8 mouse cellular contexts compared by ENCODE assay signal in genomic region chr11:113785406-113786171, GRCm38 (mm10). TPM values are rescaled to one million over a fixed set of nuclear protein-coding genes. Genes with fewer than 3 reads are reported as not detected.
DNase-seq lines count a peak whose midpoint lies in the region; ATAC-seq and TF ChIP-seq lines count a peak whose summit lies in the region.

No protein-coding gene starts in this region.

- 0% methylated on average over 19 of the region's 19 CpGs for WGBS in hindbrain, embryonic 13.5 days

- H3K4me2 ChIP-seq in hindbrain, embryonic 13.5 days = peak overlapping the region; percentile 54

- intact Hi-C loops in left cerebral cortex, postnatal 10 days (cut with DNase I) = loop anchor here (5.0 to 10.0 kb wide), 2 partner anchors 33 to 491 kb away; partner anchors contain the start of gene Cdc42ep4

- peak; percentile 92 for ATAC-seq in hindbrain, embryonic 13.5 days (ENCODE audit: low FRiP score)
- peak; percentile 39 for ATAC-seq in megakaryocyte-erythroid progenitor cell, adult 5-6 weeks (replicated peaks; ENCODE audit: low FRiP score, low TSS enrichment, poor library complexity, severe bottlenecking)

- peak overlapping the region; percentile 72 for H3K4me3 ChIP-seq in E14TG2a.4 (replicated peaks; ENCODE audit: low read length)
- H3K4me3 ChIP-seq in hindbrain, embryonic 13.5 days = peak overlapping the region; percentile 28

- no peaks in the 10 kb centered on the region for H3K9me3 ChIP-seq in E14TG2a.4 (ENCODE audit: low read length)
- no peaks in the 10 kb centered on the region for H3K9me3 ChIP-seq in hindbrain, embryonic 13.5 days

- H3K27me3 ChIP-seq in E14TG2a.4 (ENCODE audit: insufficient read depth, low read length) = no peaks in the 10 kb centered on the region
- no peaks in the 10 kb centered on the region for H3K27me3 ChIP-seq in hindbrain, embryonic 13.5 days

- peak; percentile 76 for DNase-seq in brain, embryonic 18.5 days (ENCODE audit: low read depth, low spot score)
- peak; percentile 55 to 73 for DNase-seq in frontal cortex, postnatal 14 days (ENCODE audit: low spot score in 2 of 2)
- peak; percentile 77 to 87 for DNase-seq in left cerebral cortex, postnatal 10 days (ENCODE audit: extremely low spot score in 1 of 2, low spot score in 2 of 2)
- DNase-seq in skeletal muscle tissue, adult 2 months (ENCODE audit: low read depth, low spot score) = peak; percentile 59
- DNase-seq in T-cell, adult 2 months (ENCODE audit: low spot score) = no peak

- peak overlapping the region; percentile 63 for H3K9ac ChIP-seq in hindbrain, embryonic 13.5 days

- no peak for TF ChIP-seq CTCF in E14TG2a.4 (conservative IDR thresholded peaks at IDR 0.05; ENCODE audit: low read length)

- peak overlapping the region; percentile 96 for H3K27ac ChIP-seq in hindbrain, embryonic 13.5 days

- peaks cover 61% of the 10 kb centered on the region for H3K4me1 ChIP-seq in E14TG2a.4 (replicated peaks; ENCODE audit: low read depth, low read length)
- peaks cover 56% of the 10 kb centered on the region for H3K4me1 ChIP-seq in hindbrain, embryonic 13.5 days (replicated peaks)

- no peaks in the 10 kb centered on the region for H3K36me3 ChIP-seq in E14TG2a.4 (ENCODE audit: insufficient read depth, low read length)
- H3K36me3 ChIP-seq in hindbrain, embryonic 13.5 days = no peaks in the 10 kb centered on the region

RNA-seq across cellular contexts. Expression of gene Cdc42ep4, which starts 33.9 kb away (rescaled TPM):
- polyA plus RNA-seq in hindbrain, embryonic 13.5 days (2015; fragmentation: Nextera tagmentation; extraction: Ambion mirVana) = 73.0 and 73.7 TPM in 2 replicates
- 10 to 100 TPM; 28.1 to 33.8 TPM for total RNA-seq in left cerebral cortex, postnatal 10 days (2021)
- total RNA-seq in megakaryocyte-erythroid progenitor cell, adult 5-6 weeks (2014; fragmentation: Nextera tagmentation) = 13.7 and 14.7 TPM in 2 replicates
- 10.7 and 13.7 TPM in 2 replicates for total RNA-seq in megakaryocyte-erythroid progenitor cell, adult 5-6 weeks (2017)
